Mouse (Mus musculus): ENCODE data around the gene Dnajc3.
"Not testable (repeated sequence)": the region's sequence is repeated elsewhere in the genome, so short reads cannot be mapped to it uniquely, and the experiment has no call there.

- TF ChIP-seq CTCF (IDR thresholded peaks at IDR 0.05 in 2 of 3, conservative IDR thresholded peaks at IDR 0.05 in 1 of 3; ENCODE audit: control insufficient read depth in 1 of 3, insufficient read depth in 1 of 3, low read depth in 2 of 3, low read length in 3 of 3, poor library complexity in 1 of 3, severe bottlenecking in 1 of 3); MAFK (IDR thresholded peaks at IDR 0.05; ENCODE audit: borderline replicate concordance, low read depth, low read length); EP300 (IDR thresholded peaks at IDR 0.05; ENCODE audit: low read depth in 1 of 2, low read length in 2 of 2); POLR2A (IDR thresholded peaks at IDR 0.05; ENCODE audit: control insufficient read depth in 1 of 2, insufficient read depth in 1 of 2, low read depth in 1 of 2, low read length in 2 of 2, poor library complexity in 1 of 2); HCFC1 (IDR thresholded peaks at IDR 0.05; ENCODE audit: low read depth, low read length); POLR2AphosphoS2 (IDR thresholded peaks at IDR 0.05; ENCODE audit: low read length); JUND (IDR thresholded peaks at IDR 0.05; ENCODE audit: low read depth, low read length); MAZ (IDR thresholded peaks at IDR 0.05; ENCODE audit: low read depth, low read length); TBP (IDR thresholded peaks at IDR 0.05; ENCODE audit: low read depth, low read length); MEF2A (IDR thresholded peaks at IDR 0.05; ENCODE audit: extremely low read depth, insufficient replicate concordance, low read depth, low read length, poor library complexity, severe bottlenecking); CHD2 (IDR thresholded peaks at IDR 0.05; ENCODE audit: low read length); MXI1 (IDR thresholded peaks at IDR 0.05; ENCODE audit: low read depth, low read length): not testable (repeated sequence)
Observed at GRCm38 (mm10) chr14:118982429-118983045, 44.8 kb downstream of the Dnajc3 start.
